Mouse (Mus musculus) lung, embryonic 16.5 days (tissue): ENCODE results near the gene Hoxc11. TPM values are rescaled to one million over a fixed set of nuclear protein-coding genes. Genes with fewer than 3 reads are reported as not detected.
A peak's percentile ranks its signal among the peaks of the same experiment; 100 is the strongest.

ENCODE experiments used
- ATAC-seq: fragments of 200-750 bp; cut with Nextera tagmentation; 2 replicates; pipeline ENCODE4 v1.8.0; 2017; ENCODE audit warnings: low read depth, mild to moderate bottlenecking, moderate library complexity
- H3K27ac ChIP-seq: fragments of 300-500 bp; sonication (generic); 2 replicates; pipeline ENCODE4 v1.5.1; 2014; ENCODE audit warnings: mild to moderate bottlenecking, control low read depth, low read length
- H3K27me3 ChIP-seq: fragments of 300-500 bp; sonication (generic); 2 replicates; pipeline ENCODE4 v1.6.1; 2014; ENCODE audit warnings: low read depth, low read length, mixed read lengths; ENCODE audit not compliant: control insufficient read depth, insufficient read depth
- H3K36me3 ChIP-seq: fragments of 300-500 bp; sonication (generic); 2 replicates; pipeline ENCODE4 v1.6.1; 2014; ENCODE audit warnings: low read length; ENCODE audit not compliant: control insufficient read depth, insufficient read depth
- H3K4me1 ChIP-seq: fragments of 300-500 bp; sonication (generic); replicated peaks from 2 replicates; pipeline ENCODE4 v1.6.1; 2014; ENCODE audit warnings: low read length, mixed read lengths; ENCODE audit not compliant: control insufficient read depth, insufficient read depth
- H3K4me2 ChIP-seq: fragments of 300-500 bp; sonication (generic); 2 replicates; pipeline ENCODE4 v1.6.1; 2014; ENCODE audit warnings: low read depth, low read length, control low read depth
- H3K4me3 ChIP-seq: fragments of 300-500 bp; sonication (generic); 2 replicates; pipeline ENCODE4 v1.5.1; 2014; ENCODE audit warnings: mild to moderate bottlenecking, low read length, control low read depth
- H3K9ac ChIP-seq: fragments of 300-500 bp; sonication (generic); 2 replicates; pipeline ENCODE4 v1.6.1; 2014; ENCODE audit warnings: low read length, control low read depth
- H3K9me3 ChIP-seq: fragments of 300-500 bp; sonication (generic); 2 replicates; pipeline ENCODE4 v1.6.1; 2016; ENCODE audit warnings: low read length; ENCODE audit not compliant: control insufficient read depth
- WGBS: fragments of 180-500 bp; shearing (Covaris S2); extraction: QIAGEN DNeasy Blood & Tissue Kit; methylation state at CpG from one replicate; pipeline ENCODE4 v1.1.7; 2014; 5-methylcytosine and 5-hydroxymethylcytosine counted together
- polyA plus RNA-seq: library from polyadenylated mRNA; unstranded; fragments of >200 nt; fragmentation: Nextera tagmentation; extraction: Ambion mirVana; gene quantifications from 2 replicates; pipeline ENCODE4 v1.2.1, GENCODE M21; 2015

The Hoxc11 gene
- polyA plus RNA-seq, 1 experiment from 2014 or later = not detected

DNA sequence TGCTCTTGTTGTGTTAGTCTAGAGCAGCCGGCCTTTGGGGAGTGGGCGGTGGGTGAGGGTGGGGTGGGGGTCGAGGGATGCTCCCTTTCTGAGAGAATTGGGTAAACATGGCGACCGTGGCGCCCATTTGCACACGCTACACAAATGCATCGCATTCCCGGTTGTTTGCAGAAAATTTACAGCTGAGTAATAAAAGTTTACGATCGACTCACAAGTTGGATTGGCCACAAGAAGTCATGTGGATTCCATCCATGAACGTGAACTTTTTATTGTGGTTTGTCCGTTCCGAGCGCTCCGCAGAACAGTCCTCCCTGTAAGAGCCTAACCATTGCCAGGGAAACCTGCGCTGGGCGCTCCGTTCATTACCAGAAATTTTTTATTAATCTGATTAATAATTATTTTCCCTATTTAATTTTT lies 43.7 kb downstream of the Hoxc11 start, which contains the start of gene Hoxc6:
Gene Hoxc6 (plus strand): TSS at position 319 of the 417 bp plus-strand sequence.
- ATAC-seq = no peak
- 2% methylated on average over 19 of the region's 19 CpGs for WGBS

DNA sequence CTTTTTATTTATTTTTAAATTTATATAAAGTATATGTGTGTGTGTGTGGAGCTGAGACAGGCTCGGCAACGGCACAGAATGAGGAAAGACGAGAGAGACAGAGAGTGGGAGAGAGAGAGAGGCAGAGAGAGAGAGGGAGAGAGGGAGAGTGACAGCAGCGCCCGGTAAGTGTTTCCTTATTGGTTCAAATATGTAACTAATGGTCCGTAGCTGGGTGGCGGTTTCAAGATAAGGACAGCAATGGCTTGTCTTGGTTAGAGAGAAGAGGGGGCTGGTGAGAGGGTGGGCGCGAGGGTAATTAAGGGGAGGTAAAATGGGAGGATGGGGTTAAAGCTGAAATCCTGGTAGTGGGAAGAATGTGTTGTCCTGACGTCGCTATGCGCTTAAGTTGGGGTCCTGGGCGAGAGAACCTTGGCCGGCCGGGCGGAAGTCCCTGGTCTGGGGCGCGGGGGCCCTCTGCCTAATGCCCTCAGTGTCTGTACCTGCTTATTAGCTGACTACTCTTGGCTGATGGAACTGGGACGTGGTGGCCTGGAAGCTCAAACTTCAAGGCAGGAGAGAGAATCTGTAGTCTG lies 44.5 kb downstream of the Hoxc11 start:
- peak overlapping the region; percentile 62 for H3K4me2 ChIP-seq
- H3K9ac ChIP-seq = no peak overlapping the region
- no peaks in the 10 kb centered on the region for H3K9me3 ChIP-seq
- no peaks in the 10 kb centered on the region; the same call in 1 of the 2 replicates for H3K4me1 ChIP-seq
- ATAC-seq = peak; percentile 15; the same call in 1 of the 2 replicates
- H3K27me3 ChIP-seq = peaks cover 94% of the 10 kb centered on the region
- no peak overlapping the region for H3K27ac ChIP-seq
- WGBS = 0% methylated on average over 19 of the region's 19 CpGs
- H3K4me3 ChIP-seq = peak overlapping the region; percentile 46
- no peaks in the 10 kb centered on the region for H3K36me3 ChIP-seq

More for the DNA sequence above, 43.7 kb downstream of the Hoxc11 start, which contains the start of gene Hoxc6:
- Histone ChIP-seq H3K4me2 (peak within 1 kb of the TSS; percentile 62), H3K4me1 (no peaks in the 10 kb centered on the region; the same call in 1 of the 2 replicates), H3K27me3 (peaks cover 92% of the 10 kb centered on the region), H3K9ac (no peak within 1 kb of the TSS), H3K9me3 (no peaks in the 10 kb centered on the region), H3K36me3 (no peaks in the 10 kb centered on the region), H3K4me3 (peak within 1 kb of the TSS; percentile 46), H3K27ac (no peak within 1 kb of the TSS)

DNA sequence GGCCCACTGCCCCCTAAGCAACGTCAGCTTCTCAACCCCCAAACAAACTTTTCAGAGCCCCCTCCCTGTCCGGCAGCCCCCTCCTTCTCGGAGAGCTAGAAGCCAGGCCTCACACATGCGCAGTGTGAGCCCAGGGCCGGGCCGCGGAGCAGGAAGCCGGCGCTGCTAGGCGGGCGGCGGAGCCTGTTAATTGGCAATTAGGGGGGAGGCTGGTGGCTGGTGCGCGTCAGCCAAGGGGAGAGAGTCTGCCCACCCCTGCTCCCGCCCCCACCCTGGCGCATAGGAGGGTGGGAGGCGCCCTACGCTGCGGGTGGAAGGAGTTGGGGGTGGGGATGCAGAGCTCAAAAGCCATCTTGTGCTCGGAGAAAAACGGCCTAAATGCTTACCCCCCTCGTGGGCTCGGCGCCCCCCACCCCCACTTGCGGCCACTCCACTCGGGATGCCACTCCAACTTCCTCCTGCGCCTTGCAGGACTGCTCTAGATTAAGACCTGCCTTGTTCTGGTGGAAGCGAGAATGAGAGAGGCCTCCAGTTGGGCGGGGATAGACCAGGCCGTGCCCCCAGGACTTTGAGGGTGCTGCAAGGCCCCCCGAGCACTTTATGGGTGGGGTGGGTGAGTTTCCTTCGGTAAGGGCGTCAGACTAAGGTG lies 45.1 kb downstream of the Hoxc11 start:
- H3K4me2 ChIP-seq = peak overlapping the region; percentile 62
- peak overlapping the region; percentile 17; the same call in 1 of the 2 replicates for H3K9ac ChIP-seq
- peak overlapping the region; percentile 46 for H3K4me3 ChIP-seq
- no peaks in the 10 kb centered on the region for H3K36me3 ChIP-seq
- H3K27ac ChIP-seq = no peak overlapping the region
- H3K9me3 ChIP-seq = no peaks in the 10 kb centered on the region
- H3K4me1 ChIP-seq = no peaks in the 10 kb centered on the region; the same call in 1 of the 2 replicates
- peaks cover 95% of the 10 kb centered on the region for H3K27me3 ChIP-seq
- WGBS = under 1% methylated on average over 33 of the region's 33 CpGs
- ATAC-seq = peak; percentile 47; the same call in 1 of the 2 replicates

DNA sequence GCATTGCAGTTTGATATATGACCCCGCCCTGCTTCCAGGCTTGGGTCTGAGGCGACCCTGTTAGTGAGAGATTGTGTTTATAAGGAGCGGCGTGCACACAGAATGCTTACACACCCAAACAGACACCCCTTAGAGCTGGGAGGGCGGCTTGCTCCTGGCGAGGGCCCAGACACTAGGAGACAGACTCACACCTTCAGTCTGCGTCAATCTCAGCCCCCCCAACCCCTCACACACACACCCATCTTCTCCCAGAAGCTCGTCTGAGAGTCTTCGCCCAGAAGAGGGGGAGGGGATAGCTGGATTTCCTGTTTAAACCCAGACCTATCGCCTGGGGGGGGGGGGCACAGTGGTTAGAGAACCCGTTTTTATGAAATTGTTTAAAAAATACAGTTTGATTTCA lies 45.7 kb downstream of the Hoxc11 start:
- 5% methylated on average over 11 of the region's 11 CpGs for WGBS
- H3K4me3 ChIP-seq = no peak overlapping the region
- 0 out of 2 replicates have a peak, but pooled peaks have one; percentile 16 for ATAC-seq
- H3K4me2 ChIP-seq = 0 out of 2 replicates have a peak overlapping the region, but pooled peaks have one; percentile 62
- no peaks in the 10 kb centered on the region for H3K9me3 ChIP-seq
- no peak overlapping the region for H3K27ac ChIP-seq
- no peaks in the 10 kb centered on the region for H3K36me3 ChIP-seq
- no peak overlapping the region for H3K9ac ChIP-seq
- H3K4me1 ChIP-seq = no peaks in the 10 kb centered on the region; the same call in 1 of the 2 replicates
- peaks cover 95% of the 10 kb centered on the region for H3K27me3 ChIP-seq

DNA sequence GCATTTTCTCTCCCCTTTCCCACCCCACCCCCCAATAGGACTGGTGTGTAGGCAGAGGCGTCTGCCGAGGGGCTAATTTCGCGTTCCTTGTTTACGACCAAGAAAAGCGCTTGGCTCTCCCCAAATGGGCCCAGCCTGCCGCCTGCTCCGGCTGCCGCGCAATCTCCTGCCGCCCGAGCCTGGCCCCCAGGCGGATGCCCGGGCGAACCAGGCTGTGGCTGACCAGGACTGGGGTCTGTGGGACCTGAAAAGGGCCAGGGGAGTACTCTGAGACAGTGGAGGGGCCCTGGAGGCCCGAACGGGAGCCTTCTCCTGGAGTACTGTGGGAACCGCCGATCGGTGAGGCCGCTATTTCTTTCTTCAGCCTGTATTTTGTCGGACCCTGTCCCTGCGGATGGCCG lies 46.3 kb downstream of the Hoxc11 start:
- H3K9me3 ChIP-seq = no peaks in the 10 kb centered on the region
- no peaks in the 10 kb centered on the region for H3K36me3 ChIP-seq
- no peak for ATAC-seq
- peaks cover 95% of the 10 kb centered on the region for H3K27me3 ChIP-seq
- H3K9ac ChIP-seq = no peak overlapping the region
- peak overlapping the region; percentile 30 for H3K4me2 ChIP-seq
- no peak overlapping the region for H3K4me3 ChIP-seq
- WGBS = under 1% methylated on average over 24 of the region's 24 CpGs
- H3K27ac ChIP-seq = no peak overlapping the region
- no peaks in the 10 kb centered on the region; the same call in 1 of the 2 replicates for H3K4me1 ChIP-seq

DNA sequence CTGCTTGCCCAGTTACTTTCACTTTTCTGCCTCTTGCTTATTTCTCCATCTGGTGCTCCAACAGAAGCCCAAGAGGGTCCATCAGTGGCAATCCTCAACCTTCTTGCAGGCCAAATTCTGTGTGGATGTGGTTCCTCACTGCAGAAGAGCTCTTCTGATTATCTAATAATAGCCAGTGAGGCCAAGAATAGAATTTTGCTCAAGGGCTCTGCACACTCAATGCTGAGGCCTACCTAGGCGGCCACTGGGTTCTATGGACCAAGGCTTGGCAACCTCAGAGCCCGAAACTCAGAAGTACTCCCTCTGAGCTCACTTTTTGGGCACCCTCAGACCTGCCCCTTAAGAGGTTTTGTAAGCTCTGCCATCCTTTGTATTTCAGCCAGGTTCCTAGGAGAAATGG lies 47.1 kb downstream of the Hoxc11 start:
- no peak for ATAC-seq
- Histone ChIP-seq H3K4me3 (no peak overlapping the region), H3K4me2 (no peak overlapping the region), H3K36me3 (no peaks in the 10 kb centered on the region), H3K27me3 (peaks cover 95% of the 10 kb centered on the region), H3K9ac (no peak overlapping the region), H3K27ac (no peak overlapping the region), H3K9me3 (no peaks in the 10 kb centered on the region), H3K4me1 (no peaks in the 10 kb centered on the region; the same call in 1 of the 2 replicates)
- WGBS = 24% methylated on average over 2 of the region's 2 CpGs

DNA sequence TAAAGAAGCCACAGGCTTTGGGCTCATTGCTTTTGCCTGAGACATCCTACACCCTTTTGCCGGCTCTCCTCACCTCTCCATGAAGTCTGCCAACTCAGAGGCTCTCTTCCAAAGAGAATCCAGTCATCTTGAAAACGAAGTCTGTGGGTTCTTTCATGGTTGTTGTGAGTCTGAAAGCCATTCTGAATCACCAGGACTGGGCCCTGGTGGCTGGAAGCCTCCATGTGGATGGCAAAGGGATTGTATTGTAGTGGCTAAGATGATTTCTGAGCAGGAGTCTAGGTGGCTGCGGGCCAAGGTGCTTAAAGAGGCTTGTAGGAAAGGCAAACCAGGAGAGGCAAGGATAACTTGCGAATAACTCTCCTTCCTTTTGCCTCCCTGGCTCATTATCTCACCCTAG lies 47.9 kb downstream of the Hoxc11 start:
- Histone ChIP-seq H3K4me3 (no peak overlapping the region), H3K4me2 (no peak overlapping the region), H3K27me3 (peaks cover 96% of the 10 kb centered on the region), H3K9me3 (no peaks in the 10 kb centered on the region), H3K27ac (no peak overlapping the region), H3K4me1 (no peaks in the 10 kb centered on the region; the same call in 1 of the 2 replicates), H3K9ac (no peak overlapping the region), H3K36me3 (no peaks in the 10 kb centered on the region)
- ATAC-seq = no peak
- 22% methylated on average over 4 of the region's 4 CpGs for WGBS

DNA sequence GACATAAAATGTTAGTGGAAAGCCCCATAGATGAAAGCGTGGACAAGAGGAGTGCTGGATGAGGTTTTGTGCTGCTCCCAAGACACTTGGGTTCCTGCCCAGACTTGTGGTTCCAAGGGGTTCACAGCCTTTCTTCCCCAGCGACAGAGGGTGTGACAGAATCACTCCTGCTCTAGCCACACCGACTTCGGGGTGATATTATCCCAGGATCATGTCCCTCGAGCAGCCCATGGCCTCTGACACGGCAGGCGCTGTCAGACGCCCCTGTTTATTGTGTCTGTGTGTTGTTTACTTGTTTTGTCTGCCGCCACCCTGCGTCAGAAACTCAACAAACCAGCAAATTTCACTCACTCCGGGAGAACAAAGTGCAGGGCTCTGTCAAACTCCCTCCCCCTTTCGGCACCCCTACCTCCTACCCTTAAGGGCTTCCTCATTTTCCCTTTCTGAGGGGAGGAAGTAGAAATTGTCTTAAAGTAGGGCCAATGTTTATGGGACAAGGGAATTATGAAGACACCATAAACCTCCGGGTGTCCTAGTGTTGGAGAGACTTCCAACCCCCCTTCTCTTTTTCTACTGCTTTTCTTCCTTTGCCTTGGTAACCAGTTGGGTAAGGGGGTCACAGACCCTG lies 48.7 kb downstream of the Hoxc11 start:
- Histone ChIP-seq H3K9me3 (no peaks in the 10 kb centered on the region), H3K4me1 (no peaks in the 10 kb centered on the region; the same call in 1 of the 2 replicates), H3K36me3 (no peaks in the 10 kb centered on the region), H3K9ac (no peak overlapping the region), H3K4me3 (no peak overlapping the region), H3K4me2 (no peak overlapping the region), H3K27me3 (peaks cover 98% of the 10 kb centered on the region), H3K27ac (no peak overlapping the region)
- WGBS = 6% methylated on average over 13 of the region's 13 CpGs
- no peak for ATAC-seq

DNA sequence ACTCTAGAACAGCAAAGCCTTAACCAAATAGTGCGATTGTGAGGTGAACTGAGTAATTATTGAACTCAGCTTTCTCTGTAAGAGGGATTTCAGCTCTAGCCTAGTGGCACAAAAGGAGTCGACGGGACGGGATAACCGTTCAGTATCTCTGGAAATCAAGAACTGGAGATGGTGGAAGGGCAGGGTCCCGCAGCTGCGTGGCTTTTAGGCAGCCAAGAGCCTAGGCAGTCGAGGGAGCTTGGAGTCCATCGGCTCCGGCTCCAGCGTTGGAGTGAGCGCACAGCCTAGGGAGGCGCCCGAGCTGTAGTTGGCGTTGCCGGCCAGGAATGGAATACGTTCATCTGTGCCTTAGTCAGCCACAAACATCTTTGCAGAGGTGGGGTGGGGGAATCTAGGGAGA lies 51.1 kb downstream of the Hoxc11 start:
- H3K27ac ChIP-seq = no peak overlapping the region
- under 1% methylated on average over 17 of the region's 17 CpGs for WGBS
- no peak overlapping the region for H3K4me3 ChIP-seq
- no peak overlapping the region for H3K4me2 ChIP-seq
- H3K4me1 ChIP-seq = no peaks in the 10 kb centered on the region
- H3K27me3 ChIP-seq = peaks cover 98% of the 10 kb centered on the region
- H3K36me3 ChIP-seq = no peaks in the 10 kb centered on the region
- no peak for ATAC-seq
- no peaks in the 10 kb centered on the region for H3K9me3 ChIP-seq
- H3K9ac ChIP-seq = no peak overlapping the region
